Mouse (Mus musculus): ENCODE measurements around the gene Rps3.
"Not testable (repeated sequence)": the region's sequence is repeated elsewhere in the genome, so short reads cannot be mapped to it uniquely, and the experiment has no call there.

The Rps3 gene

GRCm38 (mm10) chr7:99483271-99483923 is at the start of gene Rps3:
TSS of gene Rps3 (minus strand) at chr7:99483738.
- DNase-seq, result peak; percentile 94 to 96

DNA sequence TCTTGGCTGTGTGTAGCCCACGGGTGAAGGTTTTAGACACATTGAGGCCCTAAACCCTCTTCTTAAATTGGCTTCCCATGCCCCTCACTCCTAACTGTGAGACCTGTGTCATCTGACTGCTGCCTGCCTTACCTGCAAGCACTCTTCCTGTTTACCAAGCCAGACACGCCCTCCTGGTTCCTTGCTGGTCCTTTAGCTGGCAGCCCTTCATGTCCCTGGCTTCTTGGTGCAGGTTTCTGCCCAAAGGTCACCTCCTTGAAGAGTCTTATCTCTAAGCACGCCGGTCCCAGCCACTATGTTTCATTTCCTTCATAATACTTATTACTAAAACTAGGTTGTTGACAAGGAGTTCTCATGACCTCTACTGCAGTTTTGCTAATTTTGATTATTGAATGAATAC is 49.0 kb upstream of the Rps3 start:
- DNase-seq, result no peak

- no peak for DNase-seq
Observed at GRCm38 (mm10) chr7:99531408-99531970, 48.0 kb upstream of the Rps3 start.

DNA sequence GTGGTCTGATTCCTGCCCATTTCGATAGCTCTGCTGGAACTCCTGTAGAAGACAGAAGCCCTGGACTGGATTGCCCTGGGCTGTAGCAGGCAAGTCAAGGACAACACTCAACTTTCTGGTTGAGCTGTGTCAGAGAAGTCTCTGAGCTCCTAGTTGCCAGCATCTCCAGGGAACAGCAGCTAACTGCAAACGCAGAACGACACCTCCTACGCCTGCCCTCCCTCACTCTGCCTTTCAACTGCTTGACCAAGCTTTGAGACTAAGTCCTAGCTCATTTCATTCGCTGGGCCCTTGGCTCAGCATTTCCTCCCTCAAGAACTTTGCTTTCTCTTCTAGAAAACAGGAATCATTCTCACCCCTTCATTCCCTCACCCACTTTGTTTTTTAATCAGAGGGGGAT is 45.9 kb upstream of the Rps3 start:
- DNase-seq, result peak; percentile 42 to 68

- DNase-seq, result no peak
Observed at GRCm38 (mm10) chr7:99528547-99528946, 45.0 kb upstream of the Rps3 start.

- no peak for DNase-seq
Observed at GRCm38 (mm10) chr7:99523837-99524236, 40.3 kb upstream of the Rps3 start.

- no peak for DNase-seq
Observed at GRCm38 (mm10) chr7:99523121-99523520, 39.6 kb upstream of the Rps3 start.

DNA sequence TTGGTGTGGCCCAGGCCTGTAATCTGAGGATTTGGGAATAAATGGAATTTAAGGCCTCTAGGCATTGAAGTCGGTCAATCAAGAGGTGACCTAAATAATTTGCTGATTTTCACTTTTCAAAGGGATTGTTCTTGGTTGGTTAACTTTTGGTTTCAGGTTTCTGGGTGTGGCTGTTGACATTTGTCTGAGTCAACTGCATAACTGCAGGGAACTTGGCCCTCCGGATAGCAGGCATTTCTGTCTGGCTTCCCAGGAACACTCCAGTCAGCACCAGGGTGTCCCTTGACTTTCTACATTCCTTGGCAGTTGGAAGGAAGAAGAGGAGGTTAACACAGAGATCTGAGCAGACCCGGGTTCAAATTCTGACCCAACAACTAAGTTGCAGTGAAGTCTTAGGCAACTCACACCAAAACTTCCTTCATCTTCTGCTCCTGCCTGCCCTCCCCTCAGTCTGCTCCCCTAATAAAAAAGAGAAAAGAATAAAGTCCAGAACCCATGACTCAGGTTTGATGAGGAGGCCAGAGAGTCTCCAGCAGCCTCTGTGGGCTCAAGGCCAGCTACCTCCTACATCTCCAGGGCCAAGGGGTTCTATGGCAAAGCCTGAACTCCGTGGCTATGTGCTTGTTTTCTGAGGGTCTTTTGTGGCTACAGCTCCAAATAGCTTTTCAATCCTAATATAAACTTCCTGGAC is 35.6 kb upstream of the Rps3 start:
- no peak for DNase-seq

DNA sequence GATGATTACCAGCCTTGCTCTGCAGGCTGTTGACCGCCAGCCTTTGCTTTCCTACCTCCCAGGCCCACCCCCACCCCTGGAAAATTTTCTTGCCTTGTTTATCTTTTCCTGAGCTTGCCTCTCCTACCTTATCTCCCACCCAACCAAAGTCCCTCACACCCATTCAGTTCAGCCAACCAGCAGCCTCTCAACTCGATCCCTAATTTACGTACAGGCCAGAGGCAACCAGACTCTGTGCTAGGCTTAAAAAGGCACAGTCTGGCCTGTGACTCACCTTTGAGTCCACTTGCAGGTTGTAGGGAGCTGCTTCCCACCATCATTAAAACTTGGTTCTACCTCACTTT is 33.2 kb upstream of the Rps3 start:
- no peak for DNase-seq

GRCm38 (mm10) chr7:99516092-99516813 is 32.7 kb upstream of the Rps3 start:
- no peak for DNase-seq

DNA sequence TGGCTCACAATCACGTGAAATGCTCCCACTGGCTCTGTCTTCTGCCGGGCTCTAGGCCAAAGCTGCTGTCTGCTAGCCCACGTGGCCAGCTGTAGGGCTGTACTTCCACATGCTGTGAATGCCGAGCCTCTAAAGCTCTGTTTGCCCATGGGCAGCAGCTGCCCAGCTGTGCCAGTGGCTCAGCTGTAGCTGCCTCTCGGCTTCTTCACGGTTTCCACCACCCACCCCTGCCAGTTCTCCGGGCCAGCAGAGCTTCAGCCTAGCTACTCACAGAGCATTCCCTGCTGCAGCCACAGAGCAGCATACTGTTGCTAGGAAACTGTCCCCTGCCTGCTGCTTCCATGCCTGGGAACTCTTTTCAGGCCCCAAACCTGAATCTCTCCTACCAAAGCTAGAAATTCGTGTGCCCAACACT is 26.6 kb upstream of the Rps3 start:
- DNase-seq, result peak; percentile 40 to 50

- not testable (repeated sequence) for DNase-seq
Observed at GRCm38 (mm10) chr7:99508187-99508586, 24.6 kb upstream of the Rps3 start.

DNA sequence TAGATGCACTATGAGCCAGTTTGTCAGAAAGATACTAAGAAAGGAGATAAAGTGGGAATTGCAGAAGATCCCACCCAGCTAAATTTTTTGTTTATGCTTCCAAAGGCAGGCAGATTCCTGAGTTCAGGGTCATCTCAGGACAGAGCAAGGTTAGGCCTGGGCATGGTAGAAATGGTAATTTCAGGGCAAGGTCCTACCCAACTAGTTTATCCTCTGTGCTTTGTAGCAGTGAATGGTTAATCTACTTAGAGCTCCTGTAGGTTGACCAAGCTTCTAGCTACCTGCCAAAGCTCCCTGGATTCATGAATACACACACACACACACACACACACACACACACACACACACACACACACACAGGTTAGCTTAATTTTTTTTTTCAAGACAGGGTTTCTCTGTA is 21.0 kb upstream of the Rps3 start:
- DNase-seq, result no peak

- no peak for DNase-seq
Observed at GRCm38 (mm10) chr7:99501148-99501547, 17.6 kb upstream of the Rps3 start.

DNA sequence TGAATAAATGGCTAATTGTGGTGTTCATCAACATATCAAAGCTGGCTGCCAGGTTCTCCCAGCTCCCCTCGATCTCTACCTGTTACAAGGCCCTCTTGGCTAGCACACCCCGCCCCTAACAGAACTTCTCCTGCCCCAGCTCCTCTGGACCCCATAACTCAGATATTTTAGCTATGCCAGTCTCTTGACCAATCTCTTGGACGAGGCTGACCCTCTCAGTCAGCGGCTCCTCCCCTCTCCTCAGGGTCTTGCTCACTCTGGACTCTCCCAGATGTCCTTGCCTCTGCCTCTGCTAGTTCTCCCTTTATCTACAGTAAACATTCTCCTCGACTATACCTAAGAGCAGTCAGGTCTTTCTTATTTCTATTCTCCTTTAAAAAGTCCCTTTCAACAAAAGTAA is 17.1 kb upstream of the Rps3 start:
- no peak for DNase-seq

- DNase-seq, result peak; percentile 93
Observed at GRCm38 (mm10) chr7:99500201-99500600, 16.7 kb upstream of the Rps3 start.

DNA sequence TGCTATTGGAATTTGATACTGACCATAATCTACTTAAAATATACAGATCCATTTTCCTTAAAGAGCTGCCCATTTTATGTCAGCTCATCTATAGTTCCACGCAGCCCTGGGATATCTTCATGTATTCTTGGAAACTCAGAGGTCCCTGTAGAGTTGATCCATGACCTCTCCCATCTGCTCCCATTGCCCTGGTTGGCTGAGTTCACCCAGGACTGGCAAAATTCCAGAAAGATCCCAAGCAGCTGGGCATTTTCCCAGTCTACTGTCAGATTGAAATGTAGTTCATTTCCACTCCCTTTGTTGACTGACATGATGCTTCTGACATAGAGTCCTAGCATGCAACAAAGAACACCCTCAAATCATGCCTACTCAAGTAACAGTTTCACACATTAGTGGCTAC is 15.6 kb upstream of the Rps3 start:
- DNase-seq, result no peak

- no peak for DNase-seq
Observed at GRCm38 (mm10) chr7:99489708-99490107, 6.2 kb upstream of the Rps3 start.

DNA sequence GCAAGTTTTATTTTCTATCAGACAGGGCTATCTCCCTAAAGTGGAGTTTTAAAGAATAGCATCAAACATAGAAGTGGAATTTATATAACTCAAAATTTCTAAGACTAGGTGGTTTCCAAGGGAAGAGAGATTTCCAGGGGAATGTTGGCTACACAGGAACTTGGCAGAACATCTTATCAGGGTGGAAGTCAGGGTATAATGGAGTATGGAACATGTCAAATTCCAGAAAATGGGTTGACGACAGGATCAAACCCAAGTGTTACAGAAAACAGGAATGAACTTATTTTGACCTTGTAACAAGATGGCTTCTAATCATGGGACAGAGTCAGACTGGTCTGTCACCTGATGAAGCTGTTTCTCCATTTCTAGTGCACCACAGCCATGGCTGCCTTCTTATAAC is 1.1 kb upstream of the Rps3 start:
- no peak for DNase-seq

GRCm38 (mm10) chr7:99483924-99484319 is 384 bp upstream of the Rps3 start:
- no peak for DNase-seq

DNA sequence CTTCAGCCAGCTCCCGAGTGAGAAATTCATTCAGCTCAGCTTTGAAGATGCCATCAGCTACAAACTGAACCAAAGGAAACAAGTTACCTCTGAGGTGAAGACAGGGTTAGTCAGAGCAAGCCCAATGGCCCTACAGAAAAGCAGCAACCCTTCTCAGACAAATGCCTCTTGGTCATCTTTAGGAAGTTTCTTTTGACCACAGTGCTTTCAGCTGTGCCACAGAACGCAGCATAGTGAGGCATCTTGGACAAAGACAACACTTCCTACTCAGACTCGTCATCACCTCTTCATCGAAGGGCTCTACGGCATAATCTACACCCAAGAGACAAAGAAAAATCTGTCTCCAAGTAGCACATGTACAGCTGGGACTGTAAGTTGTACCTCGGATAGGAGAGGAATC is 901 bp downstream of the Rps3 start:
- DNase-seq, result peak in 1 of 2 experiments; percentile 31

DNA sequence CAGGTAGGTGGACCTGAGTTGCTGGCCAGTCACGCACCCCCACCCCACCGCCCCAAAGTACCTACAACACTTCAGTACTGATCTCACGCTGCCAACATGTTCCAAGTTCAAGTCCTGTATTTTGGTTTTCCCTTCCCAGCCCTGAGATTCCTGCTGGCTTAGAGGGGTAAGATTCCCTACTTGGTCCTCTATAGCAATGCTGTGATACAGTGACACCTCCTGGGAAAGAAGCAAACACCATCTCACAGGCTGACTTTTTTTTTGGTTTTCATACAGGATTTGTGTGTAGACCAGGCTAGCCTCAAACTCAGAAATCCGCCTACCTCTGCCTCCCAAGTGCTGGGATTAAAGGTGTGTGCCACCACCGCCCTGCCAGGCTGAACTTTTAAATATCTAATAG is 6.3 kb downstream of the Rps3 start:
- DNase-seq, result peak in 1 of 2 experiments; percentile 3

GRCm38 (mm10) chr7:99476558-99477114 is 6.9 kb downstream of the Rps3 start:
- DNase-seq, result peak in 1 of 2 experiments; percentile 3

DNA sequence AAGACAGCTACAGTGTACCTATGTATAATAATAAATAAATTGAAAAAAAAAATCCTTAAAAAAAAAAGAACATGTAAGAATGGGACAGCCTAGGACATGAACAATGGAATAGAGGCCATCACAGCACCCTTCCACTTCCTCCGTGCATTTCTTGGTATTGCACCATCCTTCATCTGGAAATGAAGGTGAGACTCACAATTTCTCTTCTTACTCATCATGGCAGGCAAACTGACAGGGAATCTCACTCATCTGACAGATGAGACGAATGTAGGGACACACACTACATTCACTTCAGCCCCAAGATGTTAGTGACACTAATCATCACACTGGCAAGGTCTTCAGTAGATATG is 8.0 kb downstream of the Rps3 start:
- DNase-seq, result no peak
